Mouse (Mus musculus): Measurements from ENCODE around the gene Ralgapa2. TPM values are rescaled to one million over a fixed set of nuclear protein-coding genes. Genes with fewer than 3 reads are reported as not detected.

The Ralgapa2 gene
- polyA plus RNA-seq, 1 experiment, result 17.8 TPM

DNA sequence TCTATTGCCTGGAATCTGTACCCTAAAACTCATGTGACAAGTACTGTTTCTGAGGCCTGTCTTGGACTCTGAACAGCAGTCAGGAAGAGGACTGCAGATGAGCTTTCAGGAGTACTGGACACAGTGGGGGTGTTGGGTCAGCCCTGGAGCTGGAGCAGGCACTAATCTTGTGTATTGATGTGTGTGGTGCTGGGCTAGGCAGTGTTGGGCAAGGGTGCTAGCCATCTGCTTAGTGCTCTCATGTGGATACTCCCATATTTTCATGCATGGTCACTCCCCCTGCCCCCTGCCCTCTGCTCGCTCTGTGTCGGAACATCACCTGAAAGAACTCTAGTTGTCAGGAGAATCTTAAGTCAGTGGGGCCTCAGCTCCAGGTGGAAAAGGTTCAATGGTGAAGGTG, 268.1 kb downstream of the Ralgapa2 start:
- WGBS, result 98% methylated on average over 2 of the region's 2 CpGs
- no peaks in the 10 kb centered on the region; the same call in 1 of the 2 replicates for H3K36me3 ChIP-seq (ENCODE audit: control insufficient read depth, insufficient read depth, low read length)
- no peak for DNase-seq
- no peak for TF ChIP-seq POLR2A (IDR thresholded peaks at IDR 0.05; ENCODE audit: control insufficient read depth, extremely low read depth, insufficient read depth, low read length, poor library complexity)
- TF ChIP-seq CTCF (IDR thresholded peaks at IDR 0.05; ENCODE audit: borderline replicate concordance, control insufficient read depth, extremely low read depth, insufficient read depth, low read length, poor library complexity), result no peak
- H3K4me1 ChIP-seq (replicated peaks; ENCODE audit: control insufficient read depth, insufficient read depth, low read length), result no peaks in the 10 kb centered on the region
- H3K27ac ChIP-seq (ENCODE audit: control insufficient read depth, insufficient read depth, low read length), result no peak overlapping the region
- H3K4me3 ChIP-seq (ENCODE audit: control insufficient read depth, insufficient read depth, low read length), result no peak overlapping the region
- H3K27me3 ChIP-seq (ENCODE audit: control insufficient read depth, insufficient read depth, low read length), result no peaks in the 10 kb centered on the region

DNA sequence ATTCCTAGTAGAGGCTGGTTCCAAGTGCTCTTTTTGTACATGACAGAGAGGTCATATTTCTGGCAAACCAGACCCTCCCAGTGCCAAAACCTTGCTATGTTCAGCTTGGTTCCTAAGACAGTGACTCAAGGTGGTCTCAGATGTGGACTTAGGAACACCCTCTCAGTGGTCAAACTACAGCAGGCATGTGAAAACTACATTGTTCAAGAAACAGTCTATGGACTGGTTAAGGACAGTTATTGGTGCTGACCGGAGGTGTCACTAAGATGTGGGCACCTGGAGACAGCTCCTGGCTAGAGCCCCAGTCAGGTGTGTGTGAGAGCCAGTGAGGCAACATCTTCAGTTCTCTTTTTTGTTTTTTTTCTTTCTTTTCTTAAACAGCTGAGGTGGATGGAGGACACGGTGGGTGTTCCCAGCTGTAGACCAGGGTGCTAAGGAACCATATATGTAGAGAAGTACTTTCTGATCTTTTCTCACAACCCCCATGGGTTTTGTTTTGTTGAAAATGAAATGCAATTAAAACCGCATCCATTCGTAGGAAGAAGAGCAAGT, 272.9 kb downstream of the Ralgapa2 start:
- TF ChIP-seq CTCF (IDR thresholded peaks at IDR 0.05; ENCODE audit: borderline replicate concordance, control insufficient read depth, extremely low read depth, insufficient read depth, low read length, poor library complexity), result no peak
- no peak for TF ChIP-seq POLR2A (IDR thresholded peaks at IDR 0.05; ENCODE audit: control insufficient read depth, extremely low read depth, insufficient read depth, low read length, poor library complexity)
- Histone ChIP-seq H3K4me1 (replicated peaks; ENCODE audit: control insufficient read depth, insufficient read depth, low read length) (no peaks in the 10 kb centered on the region), H3K27me3 (ENCODE audit: control insufficient read depth, insufficient read depth, low read length) (no peaks in the 10 kb centered on the region), H3K36me3 (ENCODE audit: control insufficient read depth, insufficient read depth, low read length) (no peaks in the 10 kb centered on the region; the same call in 1 of the 2 replicates), H3K4me3 (ENCODE audit: control insufficient read depth, insufficient read depth, low read length) (no peak overlapping the region), H3K27ac (ENCODE audit: control insufficient read depth, insufficient read depth, low read length) (no peak overlapping the region)
- no peak for DNase-seq
- 92% methylated on average over 4 of the region's 4 CpGs for WGBS

DNA sequence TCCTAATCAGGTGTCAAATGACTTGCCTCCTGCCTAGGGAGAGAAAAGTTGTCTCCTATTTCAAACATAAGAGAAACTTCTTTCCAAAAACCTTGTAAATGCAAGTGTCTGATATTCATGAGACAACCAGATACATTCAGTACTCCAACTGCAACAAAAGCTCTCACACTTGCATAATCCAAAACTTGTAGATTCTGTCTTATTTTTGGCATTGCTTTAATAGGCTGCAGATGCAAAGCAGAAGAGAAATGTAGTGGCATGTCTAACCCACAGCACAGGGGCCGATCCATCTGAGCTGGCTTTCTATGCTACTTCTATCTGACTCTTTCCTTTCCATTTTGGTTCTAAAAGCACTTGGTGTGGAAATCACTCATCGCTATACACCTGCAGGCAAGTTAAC, 280.7 kb downstream of the Ralgapa2 start:
- TF ChIP-seq CTCF (IDR thresholded peaks at IDR 0.05; ENCODE audit: borderline replicate concordance, control insufficient read depth, extremely low read depth, insufficient read depth, low read length, poor library complexity) (no peak), POLR2A (IDR thresholded peaks at IDR 0.05; ENCODE audit: control insufficient read depth, extremely low read depth, insufficient read depth, low read length, poor library complexity) (no peak)
- 87% methylated on average over 2 of the region's 2 CpGs for WGBS
- no peak overlapping the region for H3K4me3 ChIP-seq (ENCODE audit: control insufficient read depth, insufficient read depth, low read length)
- no peak overlapping the region for H3K27ac ChIP-seq (ENCODE audit: control insufficient read depth, insufficient read depth, low read length)
- H3K4me1 ChIP-seq (replicated peaks; ENCODE audit: control insufficient read depth, insufficient read depth, low read length), result no peaks in the 10 kb centered on the region
- DNase-seq, result no peak
- H3K27me3 ChIP-seq (ENCODE audit: control insufficient read depth, insufficient read depth, low read length), result peaks cover 4% of the 10 kb centered on the region; the same call in 1 of the 2 replicates
- no peaks in the 10 kb centered on the region for H3K36me3 ChIP-seq (ENCODE audit: control insufficient read depth, insufficient read depth, low read length)

DNA sequence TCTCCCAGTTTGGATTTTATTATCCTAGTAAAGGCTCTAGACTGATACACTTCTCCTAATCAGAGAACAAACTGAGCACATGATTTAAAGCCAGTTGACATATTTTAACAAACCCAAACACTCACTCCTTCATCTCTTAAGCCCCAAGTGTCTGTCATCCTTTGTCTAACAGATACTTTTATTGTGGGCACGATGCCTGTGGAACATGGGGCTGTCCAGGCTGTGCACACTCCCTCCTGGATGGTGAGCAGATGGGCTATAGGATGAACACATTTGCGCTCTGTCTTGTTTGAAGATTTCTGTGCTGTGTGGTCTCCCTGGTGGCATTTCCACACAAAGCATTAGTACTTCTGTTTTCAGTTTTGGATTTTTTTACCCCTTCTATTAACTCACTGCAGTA, 283.7 kb downstream of the Ralgapa2 start:
- no peak for DNase-seq
- TF ChIP-seq CTCF (IDR thresholded peaks at IDR 0.05; ENCODE audit: borderline replicate concordance, control insufficient read depth, extremely low read depth, insufficient read depth, low read length, poor library complexity) (no peak), POLR2A (IDR thresholded peaks at IDR 0.05; ENCODE audit: control insufficient read depth, extremely low read depth, insufficient read depth, low read length, poor library complexity) (no peak)
- Histone ChIP-seq H3K36me3 (ENCODE audit: control insufficient read depth, insufficient read depth, low read length) (no peaks in the 10 kb centered on the region), H3K4me3 (ENCODE audit: control insufficient read depth, insufficient read depth, low read length) (no peak overlapping the region), H3K4me1 (replicated peaks; ENCODE audit: control insufficient read depth, insufficient read depth, low read length) (no peaks in the 10 kb centered on the region), H3K27me3 (ENCODE audit: control insufficient read depth, insufficient read depth, low read length) (peaks cover 7% of the 10 kb centered on the region; the same call in 1 of the 2 replicates), H3K27ac (ENCODE audit: control insufficient read depth, insufficient read depth, low read length) (no peak overlapping the region)
- 85% methylated on average over 2 of the region's 2 CpGs for WGBS

DNA sequence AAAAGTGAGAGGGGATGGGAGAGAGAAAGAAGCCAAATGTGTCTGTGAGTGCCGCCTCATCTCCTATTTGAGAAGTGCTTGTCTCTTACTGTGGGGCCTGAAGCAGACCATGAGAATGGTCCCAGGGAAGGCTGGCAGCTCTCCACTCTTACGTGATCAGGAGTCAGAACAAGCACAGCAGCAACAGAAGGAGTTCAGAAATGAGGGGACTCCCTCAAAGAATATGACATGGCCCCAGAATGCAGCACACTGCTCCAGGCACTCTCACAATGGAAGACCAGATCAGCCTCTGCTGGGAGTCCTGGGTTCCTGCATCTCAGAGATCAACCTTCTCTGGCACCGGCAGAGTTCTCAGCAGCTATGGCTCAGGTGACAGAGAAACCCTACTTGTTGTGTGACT, 284.5 kb downstream of the Ralgapa2 start:
- H3K4me3 ChIP-seq (ENCODE audit: control insufficient read depth, insufficient read depth, low read length), result no peak overlapping the region
- WGBS, result 78% methylated on average over 3 of the region's 3 CpGs
- DNase-seq, result no peak
- H3K27me3 ChIP-seq (ENCODE audit: control insufficient read depth, insufficient read depth, low read length), result peaks cover 13% of the 10 kb centered on the region
- no peak overlapping the region for H3K27ac ChIP-seq (ENCODE audit: control insufficient read depth, insufficient read depth, low read length)
- H3K36me3 ChIP-seq (ENCODE audit: control insufficient read depth, insufficient read depth, low read length), result no peaks in the 10 kb centered on the region
- 0 out of 2 replicates have a peak, but pooled peaks cover 3% of the 10 kb centered on the region for H3K4me1 ChIP-seq (replicated peaks; ENCODE audit: control insufficient read depth, insufficient read depth, low read length)
- TF ChIP-seq POLR2A (IDR thresholded peaks at IDR 0.05; ENCODE audit: control insufficient read depth, extremely low read depth, insufficient read depth, low read length, poor library complexity) (no peak), CTCF (IDR thresholded peaks at IDR 0.05; ENCODE audit: borderline replicate concordance, control insufficient read depth, extremely low read depth, insufficient read depth, low read length, poor library complexity) (no peak)

DNA sequence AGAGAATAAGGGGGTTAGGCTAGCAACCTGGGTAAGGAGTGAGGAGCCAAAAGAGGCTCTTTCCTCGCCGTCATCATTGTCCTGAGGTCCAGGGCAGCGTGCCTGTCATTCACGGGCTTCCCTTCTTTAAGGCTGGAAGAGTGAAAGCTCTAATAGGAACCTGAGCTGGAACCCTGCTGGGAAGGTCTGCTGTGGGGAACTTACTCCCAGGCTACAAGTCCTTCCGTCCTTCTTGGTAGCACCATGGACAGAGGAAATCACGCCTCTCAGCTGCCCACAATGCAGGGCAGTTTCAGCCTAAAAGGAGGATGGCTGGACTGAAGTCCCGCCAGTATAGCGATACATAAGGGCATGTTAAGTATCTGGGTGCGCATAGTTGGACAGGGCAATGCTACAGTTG, 285.7 kb downstream of the Ralgapa2 start:
- TF ChIP-seq POLR2A (IDR thresholded peaks at IDR 0.05; ENCODE audit: control insufficient read depth, extremely low read depth, insufficient read depth, low read length, poor library complexity) (no peak), CTCF (IDR thresholded peaks at IDR 0.05; ENCODE audit: borderline replicate concordance, control insufficient read depth, extremely low read depth, insufficient read depth, low read length, poor library complexity) (no peak)
- Histone ChIP-seq H3K27ac (ENCODE audit: control insufficient read depth, insufficient read depth, low read length) (no peak overlapping the region), H3K4me1 (replicated peaks; ENCODE audit: control insufficient read depth, insufficient read depth, low read length) (peaks cover 4% of the 10 kb centered on the region), H3K27me3 (ENCODE audit: control insufficient read depth, insufficient read depth, low read length) (peaks cover 18% of the 10 kb centered on the region), H3K4me3 (ENCODE audit: control insufficient read depth, insufficient read depth, low read length) (no peak overlapping the region), H3K36me3 (ENCODE audit: control insufficient read depth, insufficient read depth, low read length) (no peaks in the 10 kb centered on the region)
- WGBS, result 13% methylated on average over 9 of the region's 9 CpGs
- no peak for DNase-seq

DNA sequence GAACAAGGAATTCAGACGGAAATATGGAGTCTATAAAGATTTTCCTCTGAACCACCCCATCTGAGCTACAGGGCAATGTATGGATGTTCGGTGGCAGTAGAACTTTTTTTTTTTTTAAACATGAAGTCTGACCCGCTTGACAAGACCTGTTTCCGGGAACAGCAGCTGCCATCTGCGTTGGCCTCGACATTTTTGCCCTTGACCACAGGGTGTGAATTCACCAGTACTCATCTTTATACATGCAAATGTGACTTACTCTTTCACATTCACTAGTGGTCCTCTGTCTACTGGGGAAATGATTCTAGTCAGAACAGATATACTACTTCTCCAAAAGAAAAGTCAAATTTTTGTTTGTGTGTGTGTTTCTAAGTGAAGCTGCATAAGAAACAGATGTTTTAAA, 286.3 kb downstream of the Ralgapa2 start:
- H3K27me3 ChIP-seq (ENCODE audit: control insufficient read depth, insufficient read depth, low read length), result peaks cover 24% of the 10 kb centered on the region
- no peak for DNase-seq
- TF ChIP-seq CTCF (IDR thresholded peaks at IDR 0.05; ENCODE audit: borderline replicate concordance, control insufficient read depth, extremely low read depth, insufficient read depth, low read length, poor library complexity) (no peak), POLR2A (IDR thresholded peaks at IDR 0.05; ENCODE audit: control insufficient read depth, extremely low read depth, insufficient read depth, low read length, poor library complexity) (no peak)
- peaks cover 6% of the 10 kb centered on the region for H3K4me1 ChIP-seq (replicated peaks; ENCODE audit: control insufficient read depth, insufficient read depth, low read length)
- no peak overlapping the region for H3K4me3 ChIP-seq (ENCODE audit: control insufficient read depth, insufficient read depth, low read length)
- H3K27ac ChIP-seq (ENCODE audit: control insufficient read depth, insufficient read depth, low read length), result no peak overlapping the region
- WGBS, result 16% methylated on average over 6 of the region's 6 CpGs
- H3K36me3 ChIP-seq (ENCODE audit: control insufficient read depth, insufficient read depth, low read length), result no peaks in the 10 kb centered on the region
